Mouse (Mus musculus) brown adipose tissue, adult 24 weeks (tissue): Measurements from ENCODE around the gene Bmp8a. TPM values are rescaled to one million over a fixed set of nuclear protein-coding genes. Genes with fewer than 3 reads are reported as not detected.

Experiments used
- H3K27ac ChIP-seq: fragments of 200-500 bp; replicated peaks from 2 replicates; pipeline ENCODE4 v1.5.1; 2012; ENCODE audit warnings: low read depth, mild to moderate bottlenecking, low read length
- H3K4me1 ChIP-seq: fragments of 200-500 bp; 2 replicates; pipeline ENCODE4 v1.6.1; 2012; ENCODE audit warnings: low read length, mixed read lengths; ENCODE audit not compliant: control insufficient read depth, insufficient read depth, insufficient read length
- H3K4me3 ChIP-seq: fragments of 200-500 bp; 2 replicates; pipeline ENCODE4 v1.5.1; 2012; ENCODE audit warnings: low read depth, mild to moderate bottlenecking, low read length, moderate library complexity; ENCODE audit not compliant: insufficient read depth
- polyA plus RNA-seq: library from polyadenylated mRNA; stranded (reverse); fragments of >200 nt; gene quantifications from 2 replicates; pipeline ENCODE4 v1.2.4, GENCODE M21; 2012; ENCODE audit not compliant: missing spikeins, insufficient read depth, insufficient read length

The Bmp8a gene
- polyA plus RNA-seq, result not detected in 2 replicates

- H3K4me1 ChIP-seq, result no peaks in the 10 kb centered on the region
- H3K27ac ChIP-seq, result no peak within 1 kb of the TSS
- peak within 1 kb of the TSS; percentile 56 for H3K4me3 ChIP-seq
These were observed at the start of gene Bmp8a for GRCm38 (mm10) chr4:123342642-123343470. Bmp8a (minus strand) TSS chr4:123343252.

GRCm38 (mm10) chr4:123392187-123392586 is 49.1 kb upstream of the Bmp8a start:
- no peak overlapping the region for H3K27ac ChIP-seq
- H3K4me3 ChIP-seq, result no peak overlapping the region
- no peaks in the 10 kb centered on the region for H3K4me1 ChIP-seq

GRCm38 (mm10) chr4:123385028-123385427 is 42.0 kb upstream of the Bmp8a start:
- H3K27ac ChIP-seq, result no peak overlapping the region
- H3K4me1 ChIP-seq, result no peaks in the 10 kb centered on the region
- H3K4me3 ChIP-seq, result no peak overlapping the region

- Histone ChIP-seq H3K4me3 (no peak overlapping the region), H3K4me1 (no peaks in the 10 kb centered on the region), H3K27ac (no peak overlapping the region)
These were observed 40.1 kb upstream of the Bmp8a start for GRCm38 (mm10) chr4:123383173-123383572.

- Histone ChIP-seq H3K4me3 (no peak overlapping the region), H3K27ac (no peak overlapping the region), H3K4me1 (no peaks in the 10 kb centered on the region)
These were observed 39.0 kb upstream of the Bmp8a start for GRCm38 (mm10) chr4:123382051-123382450.

- Histone ChIP-seq H3K4me3 (no peak overlapping the region), H3K4me1 (no peaks in the 10 kb centered on the region), H3K27ac (no peak overlapping the region)
These were observed 38.5 kb upstream of the Bmp8a start for GRCm38 (mm10) chr4:123381598-123381997.

- Histone ChIP-seq H3K4me3 (no peak overlapping the region), H3K4me1 (no peaks in the 10 kb centered on the region), H3K27ac (no peak overlapping the region)
These were observed 33.0 kb upstream of the Bmp8a start for GRCm38 (mm10) chr4:123376031-123376430.

GRCm38 (mm10) chr4:123374316-123375008 is 31.4 kb upstream of the Bmp8a start:
- Histone ChIP-seq H3K4me1 (no peaks in the 10 kb centered on the region), H3K4me3 (no peak overlapping the region), H3K27ac (no peak overlapping the region)

- Histone ChIP-seq H3K4me1 (no peaks in the 10 kb centered on the region), H3K4me3 (no peak overlapping the region), H3K27ac (no peak overlapping the region)
These were observed 20.5 kb upstream of the Bmp8a start for GRCm38 (mm10) chr4:123363555-123363954.

GRCm38 (mm10) chr4:123360771-123361170 is 17.7 kb upstream of the Bmp8a start:
- Histone ChIP-seq H3K27ac (no peak overlapping the region), H3K4me1 (no peaks in the 10 kb centered on the region), H3K4me3 (no peak overlapping the region)

GRCm38 (mm10) chr4:123358613-123359012 is 15.6 kb upstream of the Bmp8a start:
- H3K27ac ChIP-seq, result no peak overlapping the region
- H3K4me3 ChIP-seq, result no peak overlapping the region
- H3K4me1 ChIP-seq, result no peaks in the 10 kb centered on the region

GRCm38 (mm10) chr4:123355941-123356340 is 12.9 kb upstream of the Bmp8a start:
- H3K4me1 ChIP-seq, result no peaks in the 10 kb centered on the region
- no peak overlapping the region for H3K27ac ChIP-seq
- no peak overlapping the region for H3K4me3 ChIP-seq

GRCm38 (mm10) chr4:123353271-123353877 is 10.3 kb upstream of the Bmp8a start:
- no peaks in the 10 kb centered on the region for H3K4me1 ChIP-seq
- no peak overlapping the region for H3K4me3 ChIP-seq
- H3K27ac ChIP-seq, result no peak overlapping the region

- H3K27ac ChIP-seq, result no peak overlapping the region
- H3K4me1 ChIP-seq, result no peaks in the 10 kb centered on the region
- H3K4me3 ChIP-seq, result peak overlapping the region; percentile 56; the same call in 1 of the 2 replicates
These were observed 378 bp upstream of the Bmp8a start for GRCm38 (mm10) chr4:123343471-123343789.

GRCm38 (mm10) chr4:123342091-123342641 is 886 bp downstream of the Bmp8a start:
- Histone ChIP-seq H3K4me3 (peak overlapping the region; percentile 56), H3K27ac (no peak overlapping the region), H3K4me1 (no peaks in the 10 kb centered on the region)
